Mouse (Mus musculus): ENCODE measurements around the gene Pxt1. TPM values are rescaled to one million over a fixed set of nuclear protein-coding genes. Genes with fewer than 3 reads are reported as not detected.
A peak's percentile ranks its signal among the peaks of the same experiment; 100 is the strongest.

Gene Pxt1
- polyA plus RNA-seq, 1 experiment, result 0.19 TPM

DNA sequence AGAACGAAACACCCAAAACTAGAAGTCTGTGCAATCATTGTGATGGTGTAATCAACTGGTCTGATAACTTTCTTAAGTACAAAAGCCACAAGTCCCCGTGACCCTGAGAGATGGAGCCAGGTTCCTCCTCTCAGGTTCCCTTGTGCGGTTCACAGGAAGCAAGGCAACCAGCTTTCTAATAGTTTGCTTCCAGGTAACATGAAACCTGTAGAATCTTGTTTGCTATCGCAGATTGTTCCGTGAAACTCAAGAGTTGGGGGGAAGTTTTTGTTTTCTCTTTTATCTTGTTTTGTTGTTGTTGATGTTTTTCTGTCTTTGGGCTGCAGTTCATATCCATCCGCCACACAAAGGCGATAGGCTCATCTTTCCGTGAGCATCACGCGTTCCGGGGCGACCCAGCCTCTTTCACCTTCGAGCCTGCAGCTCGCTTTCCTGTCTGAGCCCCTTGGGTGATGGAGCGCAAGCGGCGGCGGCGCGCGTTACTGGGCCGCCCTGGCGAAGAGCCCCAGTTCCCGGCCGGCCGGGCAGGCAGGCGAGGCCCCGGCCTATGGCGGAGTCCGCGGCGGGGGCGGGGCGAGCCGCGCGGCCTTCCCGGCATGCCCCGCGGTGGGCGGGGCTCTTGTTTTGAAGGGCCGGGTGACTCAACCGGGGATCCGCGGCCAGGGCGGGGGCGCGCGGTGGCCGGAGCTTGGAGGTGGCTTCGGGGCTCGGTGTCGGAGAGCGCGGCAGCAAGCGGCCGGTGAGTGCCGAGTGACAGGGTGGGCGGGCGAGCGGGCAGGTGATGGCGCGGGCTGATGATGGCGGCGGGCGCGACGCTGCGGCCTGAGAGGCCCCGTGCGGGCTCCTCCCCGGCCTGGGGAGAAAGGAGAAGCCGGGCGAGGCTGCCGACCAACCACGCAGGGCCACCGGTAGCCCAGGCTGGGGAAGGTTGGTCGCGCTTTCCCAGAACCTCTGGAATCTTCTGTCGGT lies 8.5 kb upstream of the Pxt1 start, which contains the start of gene Kctd20:
Gene Kctd20 (plus strand): TSS at position 120 of the 969 bp plus-strand sequence.
- Histone ChIP-seq H3K4me1 (ENCODE audit: control insufficient read depth, insufficient read depth, low read length) (peaks cover 14% of the 10 kb centered on the region), H3K4me3 (replicated peaks; ENCODE audit: extremely low read depth, low read depth, low read length) (peak within 1 kb of the TSS; percentile 96)
- WGBS, result 1% methylated on average over 80 of the region's 80 CpGs
- TF ChIP-seq CTCF (IDR thresholded peaks at IDR 0.05; ENCODE audit: insufficient read depth, low read length), result no peak
- TF ChIP-seq POLR2A (IDR thresholded peaks at IDR 0.05; ENCODE audit: borderline replicate concordance, extremely low read depth, low read depth, low read length), result peak; percentile 80
- DNase-seq, result peak; percentile 95

GRCm38 (mm10) chr17:28950751-28951150 lies 7.1 kb upstream of the Pxt1 start:
- Histone ChIP-seq H3K4me1 (ENCODE audit: control insufficient read depth, insufficient read depth, low read length) (peaks cover 14% of the 10 kb centered on the region), H3K4me3 (replicated peaks; ENCODE audit: extremely low read depth, low read depth, low read length) (no peak overlapping the region)
- TF ChIP-seq CTCF (IDR thresholded peaks at IDR 0.05; ENCODE audit: insufficient read depth, low read length) (no peak), POLR2A (IDR thresholded peaks at IDR 0.05; ENCODE audit: borderline replicate concordance, extremely low read depth, low read depth, low read length) (no peak)
- 55% methylated on average over 4 of the region's 4 CpGs for WGBS
- DNase-seq, result no peak

DNA sequence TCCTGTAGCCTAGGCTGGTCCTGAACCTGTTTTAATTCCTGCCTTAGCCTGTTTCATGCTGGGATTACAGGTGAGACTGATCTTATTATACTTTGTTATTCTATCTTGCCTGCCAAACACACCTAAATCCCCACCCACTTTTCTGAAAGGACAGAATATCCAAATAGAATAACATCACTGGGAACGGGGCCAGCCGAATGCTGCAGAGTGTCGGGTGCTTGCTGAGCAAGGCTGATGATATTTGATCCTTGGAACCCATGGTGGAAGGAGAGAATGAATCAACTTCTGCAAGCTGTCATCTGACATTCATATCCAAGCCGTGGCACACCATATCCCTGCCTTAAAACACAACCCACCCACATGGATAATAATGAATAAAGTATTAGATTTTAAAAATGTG lies 5.0 kb upstream of the Pxt1 start:
- TF ChIP-seq POLR2A (IDR thresholded peaks at IDR 0.05; ENCODE audit: borderline replicate concordance, extremely low read depth, low read depth, low read length) (no peak), CTCF (IDR thresholded peaks at IDR 0.05; ENCODE audit: insufficient read depth, low read length) (no peak)
- 54% methylated on average over 4 of the region's 4 CpGs for WGBS
- no peak for DNase-seq

GRCm38 (mm10) chr17:28947011-28947939 lies 3.6 kb upstream of the Pxt1 start:
- WGBS, result 87% methylated on average over 19 of the region's 19 CpGs
- TF ChIP-seq POLR2A (IDR thresholded peaks at IDR 0.05; ENCODE audit: borderline replicate concordance, extremely low read depth, low read depth, low read length) (no peak), CTCF (IDR thresholded peaks at IDR 0.05; ENCODE audit: insufficient read depth, low read length) (no peak)
- no peak for DNase-seq
- no peak overlapping the region for H3K4me3 ChIP-seq (replicated peaks; ENCODE audit: extremely low read depth, low read depth, low read length)
- 0 out of 2 replicates have a peak, but pooled peaks cover 2% of the 10 kb centered on the region for H3K4me1 ChIP-seq (ENCODE audit: control insufficient read depth, insufficient read depth, low read length)

More for the DNA sequence above, 5.0 kb upstream of the Pxt1 start:
- Histone ChIP-seq H3K4me3 (replicated peaks; ENCODE audit: extremely low read depth, low read depth, low read length) (no peak overlapping the region), H3K4me1 (ENCODE audit: control insufficient read depth, insufficient read depth, low read length) (peaks cover 5% of the 10 kb centered on the region; the same call in 1 of the 2 replicates)

DNA sequence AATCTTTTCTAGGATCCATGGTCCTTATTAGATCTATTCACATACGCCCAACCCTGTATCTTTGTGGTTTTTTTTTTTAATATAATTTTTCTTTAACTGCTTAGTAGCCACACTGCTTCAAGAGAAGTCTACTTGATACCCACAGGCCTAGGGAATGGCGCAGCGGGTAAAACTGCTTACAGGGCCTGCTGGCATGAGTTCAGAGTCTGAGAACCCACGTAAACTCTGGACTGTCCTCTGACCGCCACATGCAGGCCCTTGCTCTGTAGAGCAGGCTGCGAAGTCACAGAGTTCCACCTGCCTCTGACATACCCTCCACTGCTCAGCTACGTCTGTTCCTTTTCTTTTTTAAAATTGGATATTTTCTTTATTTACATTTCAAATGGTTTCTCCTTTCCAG lies 841 bp upstream of the Pxt1 start:
- TF ChIP-seq POLR2A (IDR thresholded peaks at IDR 0.05; ENCODE audit: borderline replicate concordance, extremely low read depth, low read depth, low read length), result no peak
- no peak for DNase-seq
- Histone ChIP-seq H3K4me1 (ENCODE audit: control insufficient read depth, insufficient read depth, low read length) (no peaks in the 10 kb centered on the region), H3K4me3 (replicated peaks; ENCODE audit: extremely low read depth, low read depth, low read length) (no peak overlapping the region)
- 89% methylated on average over 7 of the region's 7 CpGs for WGBS

GRCm38 (mm10) chr17:28942101-28942500 lies 1.5 kb downstream of the Pxt1 start:
- WGBS, result 80% methylated on average over 10 of the region's 11 CpGs
- Histone ChIP-seq H3K4me3 (replicated peaks; ENCODE audit: extremely low read depth, low read depth, low read length) (no peak overlapping the region), H3K4me1 (ENCODE audit: control insufficient read depth, insufficient read depth, low read length) (no peaks in the 10 kb centered on the region)
- DNase-seq, result no peak
- TF ChIP-seq CTCF (IDR thresholded peaks at IDR 0.05; ENCODE audit: insufficient read depth, low read length) (no peak), POLR2A (IDR thresholded peaks at IDR 0.05; ENCODE audit: borderline replicate concordance, extremely low read depth, low read depth, low read length) (peak; percentile 20; the same call in 1 of the 2 replicates)

DNA sequence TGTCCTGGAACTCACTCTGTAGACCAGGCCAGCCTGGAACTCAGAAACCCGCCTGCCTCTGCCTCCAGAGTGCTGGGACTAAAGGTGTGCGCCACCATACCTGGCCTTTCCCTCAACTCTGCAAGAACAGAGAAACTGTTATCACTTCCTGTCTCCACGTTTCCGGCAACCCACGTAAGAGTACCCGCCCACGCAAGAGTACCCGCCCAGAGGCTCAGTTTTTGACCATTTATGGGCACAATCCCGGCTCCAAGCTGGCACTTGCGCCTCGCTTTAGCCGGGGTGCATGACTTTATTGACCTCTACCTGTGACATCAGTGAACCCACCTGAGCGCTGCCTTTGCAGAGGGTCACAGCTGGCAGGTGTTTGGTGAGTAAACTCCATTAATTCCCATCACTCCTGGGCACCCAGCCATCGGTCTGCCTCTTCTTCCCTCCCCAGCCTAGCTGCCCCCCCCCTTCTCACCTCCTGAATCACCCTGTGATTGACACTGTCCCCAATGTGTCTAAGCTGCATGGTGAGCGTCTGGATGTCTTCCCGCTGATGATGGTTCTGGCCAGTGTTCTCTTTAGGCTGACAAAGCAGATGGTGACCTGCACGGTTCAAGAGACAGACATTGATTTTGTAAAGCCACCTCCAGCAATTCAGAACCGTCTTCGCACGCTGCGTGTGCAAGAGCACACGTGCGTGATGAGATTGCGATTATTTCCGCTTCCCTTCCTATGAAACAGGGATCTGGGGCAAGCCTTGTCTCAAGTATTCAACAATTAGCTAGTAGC lies 2.7 kb downstream of the Pxt1 start:
- H3K4me1 ChIP-seq (ENCODE audit: control insufficient read depth, insufficient read depth, low read length), result no peaks in the 10 kb centered on the region
- no peak for DNase-seq
- H3K4me3 ChIP-seq (replicated peaks; ENCODE audit: extremely low read depth, low read depth, low read length), result no peak overlapping the region
- WGBS, result 88% methylated on average over 25 of the region's 25 CpGs
- TF ChIP-seq CTCF (IDR thresholded peaks at IDR 0.05; ENCODE audit: insufficient read depth, low read length), result no peak
- no peak for TF ChIP-seq POLR2A (IDR thresholded peaks at IDR 0.05; ENCODE audit: borderline replicate concordance, extremely low read depth, low read depth, low read length)

DNA sequence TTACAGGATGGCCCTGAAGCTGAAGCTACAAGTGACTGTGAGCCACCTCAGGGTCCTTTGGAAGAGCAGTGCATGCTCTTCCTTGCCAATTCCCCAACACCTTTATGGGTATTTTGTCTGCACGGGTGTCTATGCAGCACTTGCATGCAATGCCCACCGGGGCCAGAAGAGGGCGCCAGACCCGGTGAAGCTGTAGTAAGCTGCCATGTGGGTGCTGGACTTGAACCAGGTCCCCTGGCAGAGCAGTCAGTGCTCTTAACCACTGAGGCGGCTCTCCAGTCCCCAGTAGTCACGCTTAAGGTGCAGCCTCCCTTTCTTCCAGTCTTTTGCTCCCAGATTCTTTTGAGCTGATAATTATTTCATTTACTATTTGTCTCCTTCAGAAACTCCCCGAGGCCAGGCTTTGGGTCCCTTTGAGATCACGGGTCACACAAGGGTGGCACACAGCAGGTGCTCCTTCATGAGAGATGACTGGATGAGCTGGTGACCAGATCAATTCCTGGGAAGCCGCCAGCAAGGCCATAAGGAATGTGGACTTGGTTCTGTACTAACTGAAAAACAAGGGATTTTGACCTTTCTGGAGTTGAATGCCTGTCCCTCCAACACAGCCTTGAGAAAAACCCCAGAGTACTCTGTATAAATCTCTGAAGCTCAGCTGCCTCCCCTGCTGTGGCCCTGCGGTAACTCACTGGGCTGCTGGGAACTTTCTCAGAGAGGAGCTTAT lies 6.9 kb downstream of the Pxt1 start:
- 78% methylated on average over 10 of the region's 10 CpGs for WGBS
- no peak for DNase-seq
- H3K4me1 ChIP-seq (ENCODE audit: control insufficient read depth, insufficient read depth, low read length), result no peaks in the 10 kb centered on the region
- H3K4me3 ChIP-seq (replicated peaks; ENCODE audit: extremely low read depth, low read depth, low read length), result no peak overlapping the region
- peak; percentile 38 for TF ChIP-seq CTCF (IDR thresholded peaks at IDR 0.05; ENCODE audit: insufficient read depth, low read length)
- no peak for TF ChIP-seq POLR2A (IDR thresholded peaks at IDR 0.05; ENCODE audit: borderline replicate concordance, extremely low read depth, low read depth, low read length)
